Mouse (Mus musculus) cerebellum, adult 9-10 months (tissue): ENCODE measurements around the gene Ina.
A peak's percentile ranks its signal among the peaks of the same experiment; 100 is the strongest.
"Not testable (repeated sequence)": the region's sequence is repeated elsewhere in the genome, so short reads cannot be mapped to it uniquely, and the experiment has no call there.

Experiments
- DNase-seq: peaks from one replicate; pipeline ENCODE4 v3.0.0; 2022

Ina gene

DNA sequence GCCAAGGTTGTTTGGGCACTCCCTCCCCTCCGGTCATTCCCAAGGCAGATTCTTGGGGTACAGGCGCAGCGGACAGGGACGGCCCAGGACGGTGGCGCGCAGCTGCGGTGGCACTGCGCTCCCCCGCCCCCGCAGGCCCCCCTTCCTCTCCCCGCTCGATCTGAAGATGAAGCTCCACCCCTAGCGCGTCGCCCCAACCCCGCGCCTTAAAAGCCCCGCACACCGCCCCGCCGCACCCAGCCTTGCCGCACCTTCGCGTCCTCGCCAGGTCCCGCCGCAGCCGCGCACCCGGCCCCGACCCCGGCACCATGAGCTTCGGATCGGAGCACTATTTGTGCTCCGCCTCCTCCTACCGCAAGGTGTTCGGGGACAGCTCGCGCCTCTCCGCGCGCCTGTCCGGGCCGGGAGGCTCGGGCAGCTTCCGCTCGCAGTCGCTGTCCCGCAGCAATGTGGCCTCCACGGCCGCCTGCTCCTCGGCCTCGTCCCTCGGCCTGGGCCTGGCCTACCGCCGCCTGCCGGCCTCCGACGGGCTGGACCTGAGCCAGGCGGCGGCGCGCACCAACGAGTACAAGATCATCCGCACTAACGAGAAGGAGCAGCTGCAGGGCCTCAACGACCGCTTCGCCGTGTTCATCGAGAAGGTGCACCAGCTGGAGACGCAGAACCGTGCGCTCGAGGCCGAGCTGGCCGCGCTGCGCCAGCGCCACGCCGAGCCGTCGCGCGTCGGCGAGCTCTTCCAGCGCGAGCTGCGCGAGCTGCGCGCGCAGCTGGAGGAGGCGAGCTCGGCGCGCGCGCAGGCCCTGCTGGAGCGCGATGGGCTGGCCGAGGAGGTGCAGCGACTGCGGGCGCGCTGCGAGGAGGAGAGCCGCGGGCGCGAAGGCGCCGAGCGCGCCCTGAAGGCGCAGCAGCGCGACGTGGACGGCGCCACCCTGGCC, at the start of gene Ina, which contains the start of gene Nt5c2:
Gene Ina, plus strand, starts transcription at position 252 of the 935 bp plus-strand sequence.
Gene Nt5c2, minus strand, starts transcription at position 707 of the 935 bp plus-strand sequence.
- peak; percentile 84 for DNase-seq

DNA sequence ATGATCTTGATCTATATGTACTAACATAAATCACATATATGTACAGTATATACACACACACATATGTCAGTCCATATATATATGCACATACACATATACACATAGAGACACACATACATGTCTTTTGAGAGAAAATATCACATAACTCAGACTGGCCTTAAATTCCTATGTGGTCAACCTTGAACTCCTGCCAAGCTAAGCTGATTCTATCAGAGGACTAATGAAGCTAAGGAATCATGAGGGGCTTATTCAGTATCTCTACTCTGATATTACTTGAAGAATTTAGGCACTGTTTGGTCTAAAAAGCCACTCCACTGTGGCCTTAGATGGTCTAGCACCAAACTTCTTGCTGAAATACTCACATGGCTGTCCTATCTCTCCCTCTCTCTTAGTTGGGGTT, 49.0 kb upstream of the Ina start:
- no peak for DNase-seq

DNA sequence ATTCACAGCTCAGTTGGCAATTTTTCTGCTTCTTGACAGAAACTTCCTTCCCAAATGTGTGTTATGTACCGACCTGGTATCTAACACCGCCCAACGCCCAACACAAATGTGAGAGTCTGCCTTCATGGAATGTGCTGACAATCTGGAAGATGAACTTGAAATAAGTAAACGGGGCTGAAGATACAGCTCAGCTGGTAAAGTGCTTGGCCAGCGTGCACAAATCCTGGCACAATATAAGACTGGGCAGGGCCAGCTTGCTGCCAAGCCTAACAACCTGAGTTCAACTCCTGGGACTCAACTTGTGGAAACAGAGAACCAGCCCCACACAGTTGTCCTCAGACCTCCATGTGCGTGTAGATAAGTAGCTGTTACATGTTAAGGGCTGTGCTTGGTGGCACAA, 48.2 kb upstream of the Ina start:
- DNase-seq, result no peak

DNA sequence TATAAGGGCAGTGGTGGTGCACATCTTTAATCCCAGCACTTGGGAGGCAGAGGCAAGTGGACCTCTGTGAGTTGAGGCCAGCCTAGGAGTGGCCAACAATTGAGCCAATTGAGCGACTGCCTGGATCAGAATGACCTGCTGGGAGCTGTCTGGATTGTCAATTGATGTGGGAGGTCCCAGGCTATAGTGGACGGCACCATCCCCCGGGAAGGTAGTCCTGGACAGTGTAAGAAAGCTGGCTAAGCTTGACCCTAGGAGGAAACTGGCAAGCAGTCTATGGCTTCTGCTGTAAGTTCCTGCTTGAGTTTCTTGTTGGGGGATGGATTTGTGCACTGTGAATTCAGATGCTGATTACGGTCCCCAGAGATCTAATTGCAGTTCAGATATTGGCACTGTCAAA, 46.6 kb upstream of the Ina start:
- DNase-seq, result no peak

DNA sequence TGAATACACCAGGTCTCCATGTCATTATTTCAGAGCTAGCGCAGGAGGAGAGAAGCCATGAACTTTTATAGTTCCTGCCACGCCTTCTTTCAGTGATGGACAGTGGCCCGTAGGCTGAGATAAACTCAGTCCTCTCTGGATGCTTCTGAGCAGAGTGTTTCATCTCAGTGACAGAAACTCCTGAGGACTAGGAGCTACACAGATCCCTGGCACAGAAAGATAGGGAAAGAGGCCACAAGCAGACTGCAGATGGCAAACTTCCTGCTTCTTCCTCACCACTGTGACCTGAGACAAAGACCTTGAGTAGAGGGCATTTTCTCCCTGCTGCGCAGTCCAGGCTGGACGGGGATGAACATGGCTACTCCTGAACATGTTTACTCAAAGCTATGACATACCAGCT, 45.7 kb upstream of the Ina start:
- no peak for DNase-seq

DNA sequence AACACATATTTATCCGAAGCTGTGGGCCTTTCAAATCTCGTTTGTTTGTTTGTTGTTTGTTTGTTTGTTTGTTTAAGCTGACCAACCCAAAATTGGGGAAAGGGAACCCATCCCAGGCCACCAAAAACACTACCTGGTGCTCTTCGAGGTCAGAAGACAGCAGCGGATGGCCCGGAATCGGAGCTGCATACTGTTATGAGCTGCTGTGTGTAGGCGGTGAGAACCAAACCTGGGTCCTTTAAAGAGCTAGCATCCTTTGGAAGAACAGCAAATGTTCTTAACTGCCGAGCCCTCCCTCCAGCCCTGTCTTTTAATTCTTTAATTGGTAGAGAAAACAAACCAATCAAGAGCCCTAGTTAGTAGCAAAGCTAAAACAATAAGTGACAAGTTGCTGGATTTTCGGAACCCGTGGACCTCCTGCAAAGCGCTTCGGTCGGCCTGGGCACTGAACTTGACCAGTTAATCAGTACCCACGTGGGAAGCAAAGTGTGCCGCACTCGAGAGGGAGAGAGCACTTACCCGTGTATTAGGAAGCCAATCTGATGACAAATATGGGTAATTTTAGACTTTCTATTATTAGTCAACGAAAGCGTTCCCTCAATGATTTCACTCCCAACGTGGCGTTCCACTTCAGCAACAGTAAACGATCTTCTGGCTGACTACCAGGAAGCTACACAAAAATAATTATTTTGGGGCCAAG, 45.1 kb upstream of the Ina start:
- DNase-seq, result no peak

DNA sequence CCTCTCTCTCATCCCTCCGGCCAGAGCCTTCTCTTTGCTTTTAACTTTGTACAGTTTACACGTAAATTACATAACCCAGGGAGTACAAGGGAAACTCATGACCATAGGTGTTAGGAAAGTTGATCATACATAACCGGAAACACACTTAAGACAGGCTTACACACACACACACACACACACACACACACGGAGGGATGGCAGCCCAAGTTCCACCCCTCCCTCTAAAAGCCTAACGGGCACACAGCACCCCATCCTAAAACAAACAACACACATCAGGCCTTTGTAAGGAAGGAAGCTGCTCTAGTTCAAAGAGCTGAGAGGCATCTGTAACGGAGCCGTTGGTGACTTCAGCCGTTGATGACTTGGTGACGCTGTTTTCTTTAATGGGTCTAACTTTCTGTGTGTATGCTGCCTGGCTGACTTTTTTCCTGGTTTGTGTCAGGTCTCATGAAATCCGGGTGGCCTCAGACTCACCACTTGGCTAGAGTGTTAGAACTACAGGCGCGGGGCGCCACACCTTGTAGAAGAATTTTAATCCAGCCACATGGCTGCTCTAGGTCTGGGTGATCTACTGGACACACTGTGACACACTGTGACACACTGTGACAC, 44.3 kb upstream of the Ina start:
- no peak for DNase-seq

DNA sequence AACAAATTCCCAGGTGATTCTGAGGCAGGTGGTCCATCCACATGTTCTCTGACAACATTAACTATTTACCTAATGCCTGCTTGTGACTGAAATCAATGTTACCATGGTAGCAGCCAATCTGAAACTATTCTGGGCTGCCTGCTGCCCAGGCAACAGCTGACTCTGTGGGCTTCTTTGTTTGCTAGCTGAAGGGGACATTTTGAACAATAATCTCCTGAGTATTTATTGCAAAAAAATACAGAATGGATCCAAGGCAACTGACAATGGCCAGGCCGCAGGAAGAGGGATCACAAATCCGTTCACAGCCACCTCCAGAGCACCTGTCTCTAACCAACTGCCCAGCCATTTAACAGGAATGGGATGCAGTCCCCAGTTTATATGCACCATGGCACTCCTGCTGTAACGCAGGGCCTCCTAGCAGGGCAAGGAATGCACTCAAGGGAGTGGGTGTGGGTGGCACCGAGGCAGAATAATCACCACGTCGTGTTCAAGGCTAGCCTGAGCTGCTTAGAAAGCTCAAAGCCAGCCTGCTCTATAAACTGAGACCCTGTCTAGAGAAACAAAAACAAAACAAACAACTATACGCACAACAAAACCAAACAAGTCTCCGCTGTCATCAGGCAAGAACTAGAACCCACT, 43.3 kb upstream of the Ina start:
- DNase-seq, result no peak

DNA sequence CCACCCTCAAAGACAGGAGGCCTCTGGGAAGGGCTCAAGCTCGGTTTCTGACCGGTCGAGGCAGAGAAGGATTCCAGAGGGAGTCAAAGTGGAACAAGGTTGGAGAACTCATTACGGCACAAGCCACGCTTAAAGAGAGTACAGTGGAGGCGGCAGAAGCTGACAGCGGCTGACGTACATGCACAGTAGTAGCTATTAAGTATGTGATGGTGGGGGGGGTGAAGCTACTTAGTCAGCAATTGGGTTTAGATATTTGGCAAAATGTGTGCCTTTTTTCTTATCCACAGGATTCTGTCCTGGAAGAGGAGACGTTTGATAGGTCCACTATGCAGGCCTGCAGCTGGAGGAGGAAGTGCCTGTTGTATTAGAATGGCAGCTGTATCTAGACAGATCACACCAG, 42.8 kb upstream of the Ina start:
- DNase-seq, result no peak

DNA sequence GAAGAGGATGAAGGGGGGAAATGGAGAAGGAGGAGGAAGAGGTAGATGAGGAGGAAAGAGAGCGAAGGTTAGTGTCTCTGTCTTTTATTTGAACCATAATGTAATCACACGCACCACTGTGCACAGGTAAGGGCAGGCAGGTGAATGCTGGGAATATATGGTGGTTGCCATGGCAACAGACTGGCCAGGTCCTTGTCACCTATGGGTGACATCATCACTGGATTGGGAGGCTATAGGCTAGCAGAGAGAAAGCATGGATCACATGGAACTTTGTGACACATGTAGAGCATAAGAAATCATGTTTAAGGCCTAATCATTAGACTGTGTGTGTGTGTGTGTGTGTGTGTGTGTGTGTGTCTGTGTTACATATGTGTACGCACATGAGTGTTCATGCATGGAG, 42.3 kb upstream of the Ina start:
- no peak for DNase-seq

DNA sequence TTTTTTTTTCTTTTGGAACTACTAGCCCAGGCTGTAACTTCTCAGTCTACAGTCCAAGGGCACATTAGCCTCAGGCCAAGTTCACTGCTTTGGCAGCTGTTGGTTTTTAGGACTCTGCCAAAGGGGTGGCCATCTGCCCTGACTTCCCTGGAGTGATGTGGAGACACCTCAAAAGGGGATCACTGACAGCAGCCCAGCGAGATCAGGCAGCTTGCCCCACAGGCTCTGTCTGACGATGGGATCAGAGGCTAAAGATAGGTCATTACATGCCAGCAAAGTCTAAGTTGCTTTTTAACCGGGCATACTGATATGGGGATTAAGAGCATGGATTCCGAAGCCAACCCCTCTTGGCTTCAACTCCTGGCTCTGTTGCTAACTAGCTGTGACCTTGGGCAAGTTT, 38.9 kb upstream of the Ina start:
- DNase-seq, result no peak

DNA sequence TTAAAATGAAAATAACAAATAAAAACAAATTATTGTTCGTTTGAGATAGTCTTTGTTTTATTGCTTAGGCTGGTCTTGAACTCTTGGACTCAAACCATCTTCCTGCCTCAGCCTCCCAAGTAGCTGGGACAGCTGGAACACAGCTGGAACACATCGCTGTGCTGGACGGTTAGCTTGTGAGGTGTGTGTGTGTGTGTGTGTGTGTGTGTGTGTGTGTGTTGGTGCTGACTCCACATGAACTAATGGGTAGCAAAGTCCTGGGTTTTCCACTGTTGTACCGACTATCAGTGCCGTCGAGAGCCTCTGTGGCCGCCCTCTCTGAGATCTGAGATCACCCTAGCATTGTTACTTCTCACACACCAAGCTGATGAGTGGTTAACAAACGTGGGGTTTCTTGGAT, 38.5 kb upstream of the Ina start:
- DNase-seq, result no peak

DNA sequence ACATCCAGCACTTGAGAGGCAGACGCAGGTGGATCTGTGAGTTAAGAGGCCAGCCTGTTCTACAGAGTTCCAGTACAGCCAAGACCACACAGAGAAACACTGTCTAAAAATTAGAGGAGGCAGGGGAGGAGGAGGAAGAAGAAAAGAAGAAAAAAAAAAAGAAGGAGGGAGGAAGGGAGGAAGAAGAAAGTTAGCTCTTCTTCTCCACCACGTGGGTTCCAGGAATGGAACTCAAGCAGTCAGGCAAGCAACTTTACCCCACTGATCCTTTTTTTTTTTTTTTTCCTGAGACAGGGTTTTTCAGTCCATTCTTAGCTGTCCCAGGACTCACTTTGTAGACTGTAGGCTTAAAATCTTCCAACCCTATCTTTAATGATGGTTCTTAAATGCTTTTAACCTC, 37.8 kb upstream of the Ina start:
- DNase-seq, result no peak

DNA sequence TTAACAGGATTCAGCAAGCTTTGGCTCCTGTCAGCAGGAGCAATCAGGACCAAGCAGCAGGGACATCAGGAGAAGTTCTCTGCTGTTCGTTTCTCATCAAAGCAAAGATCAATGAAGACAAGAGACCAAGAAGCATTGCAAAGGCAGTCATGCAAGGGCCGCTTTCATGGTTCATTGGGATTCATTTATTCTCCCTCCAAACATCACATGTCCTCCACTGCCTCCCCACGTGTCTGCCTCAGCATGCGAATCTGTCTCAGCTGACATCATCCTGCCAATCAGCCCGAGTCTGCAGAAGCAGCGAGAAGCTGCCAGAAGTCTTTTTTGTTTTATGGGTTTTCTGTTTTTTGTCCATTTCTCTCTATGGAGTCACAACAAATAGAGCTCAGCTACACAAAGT, 37.0 kb upstream of the Ina start:
- no peak for DNase-seq

DNA sequence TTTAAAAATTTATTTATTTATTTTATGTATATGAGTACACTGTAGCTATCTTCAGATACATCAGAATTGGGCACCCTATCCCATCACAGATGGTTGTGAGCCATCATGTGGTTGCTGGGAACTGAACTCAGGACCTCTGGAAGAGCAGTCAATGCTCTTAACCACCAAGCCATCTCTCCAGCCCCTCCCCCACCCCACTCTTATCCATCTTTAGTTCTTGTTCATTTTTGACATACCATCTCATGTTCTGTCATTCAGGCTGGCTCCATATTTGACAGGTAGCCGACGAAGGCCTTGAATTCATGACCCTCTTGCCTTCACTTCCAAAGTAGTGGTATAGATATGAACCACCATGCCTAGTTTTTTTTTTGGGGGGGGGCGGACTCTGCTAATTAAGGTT, 36.4 kb upstream of the Ina start:
- DNase-seq, result not testable (repeated sequence)

DNA sequence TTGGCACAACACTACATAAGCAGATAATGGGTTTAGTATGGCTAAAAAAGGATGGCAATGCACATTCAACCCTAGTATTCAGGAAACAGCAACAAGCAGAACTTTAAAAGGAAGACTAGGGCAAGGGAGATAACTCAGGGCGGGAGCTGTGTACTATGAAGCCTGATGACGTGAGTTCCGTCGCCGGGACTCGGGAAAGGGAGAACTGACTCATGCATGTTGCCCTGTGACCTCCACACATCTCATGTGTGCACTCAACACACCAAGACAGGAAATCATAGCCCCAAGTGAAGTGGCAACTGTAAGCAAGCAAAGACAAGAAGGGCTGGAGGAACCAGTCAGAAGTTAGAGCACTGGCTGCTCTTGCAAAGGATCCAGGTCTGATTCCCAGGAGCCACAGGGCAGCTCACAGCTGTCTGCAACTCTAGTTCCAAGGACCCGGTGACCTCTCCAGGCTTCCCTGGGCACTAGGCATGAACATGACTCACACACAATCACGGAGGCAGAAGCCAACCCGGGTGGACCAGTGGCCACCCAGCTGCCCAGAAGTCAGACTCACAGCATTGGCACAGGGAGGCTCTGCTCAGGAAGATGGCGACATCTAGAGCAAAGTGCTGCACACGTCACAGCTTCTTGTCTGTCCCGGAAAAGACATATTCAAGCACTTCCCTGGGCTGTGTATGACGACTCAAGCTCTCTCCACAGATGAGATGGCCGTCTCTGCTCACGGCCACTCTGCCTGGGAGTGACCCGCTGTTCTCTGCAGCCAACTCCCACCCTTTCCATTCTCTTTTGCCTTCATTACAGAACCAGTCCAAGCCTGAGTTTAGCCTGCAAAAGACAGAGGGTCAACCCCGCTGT, 35.3 kb upstream of the Ina start:
- DNase-seq, result no peak

DNA sequence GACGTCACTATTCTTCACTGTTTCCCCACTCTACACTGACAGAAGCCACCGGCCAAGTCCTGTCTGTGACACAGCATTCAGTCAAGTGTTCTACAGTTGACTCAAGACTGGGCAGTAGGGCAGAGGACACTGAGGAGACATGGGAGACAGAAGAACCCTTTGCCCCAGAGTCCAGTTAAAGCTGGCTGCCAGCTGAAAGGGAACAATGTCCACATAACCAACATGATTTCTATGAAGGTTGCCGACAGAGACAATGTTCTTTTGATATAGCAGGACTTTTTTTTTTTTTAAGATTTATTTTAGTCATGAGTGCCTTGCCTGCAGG, 34.8 kb upstream of the Ina start:
- DNase-seq, result no peak

DNA sequence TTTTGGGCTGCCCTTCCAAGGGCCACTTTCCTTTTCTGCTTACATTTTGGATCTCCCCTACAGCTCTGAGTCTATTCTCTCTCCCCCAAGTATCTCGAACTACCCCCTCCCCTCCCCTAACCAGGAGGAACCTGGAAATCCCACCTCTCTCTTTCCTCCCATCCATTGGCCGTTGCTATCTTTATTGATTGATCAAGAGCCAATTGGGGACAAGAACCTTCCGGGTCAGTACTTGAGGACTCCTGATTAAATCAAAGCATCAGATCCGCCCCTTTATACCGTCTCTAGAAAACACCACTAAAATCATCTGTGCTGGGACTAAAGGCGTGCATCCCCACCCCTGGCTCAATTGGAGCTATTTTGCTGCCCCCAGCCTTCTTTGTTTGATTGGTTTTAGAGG, 33.0 kb upstream of the Ina start:
- no peak for DNase-seq

DNA sequence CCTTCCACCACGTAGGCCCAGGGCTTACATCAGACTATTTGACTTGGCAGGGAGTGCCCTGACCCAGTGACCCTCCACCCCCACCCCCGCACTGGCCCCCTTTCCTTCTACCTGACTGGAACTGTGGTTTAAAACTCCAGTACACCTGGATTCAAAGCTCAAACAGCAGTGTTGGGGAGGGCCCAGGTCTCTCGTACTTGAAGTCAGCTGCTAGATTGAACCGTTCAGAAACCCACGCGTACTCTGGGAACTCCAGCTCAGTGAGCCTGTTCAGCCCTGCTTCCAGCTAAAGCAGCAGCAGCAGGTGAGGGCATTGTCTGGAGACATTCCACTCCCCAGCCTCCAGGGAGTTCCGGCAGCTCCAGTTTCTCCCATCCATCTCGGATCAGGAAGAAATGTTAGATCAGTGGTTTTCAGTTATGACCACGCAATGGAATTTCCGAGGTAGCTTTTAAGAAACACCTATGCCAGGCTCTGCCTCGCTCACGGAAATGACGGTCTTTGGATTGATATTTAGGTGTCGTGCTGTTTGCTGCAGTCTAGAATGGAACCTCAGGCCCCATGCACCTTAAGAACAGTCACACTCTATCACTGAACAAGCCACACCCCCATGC, 31.0 kb upstream of the Ina start:
- no peak for DNase-seq

DNA sequence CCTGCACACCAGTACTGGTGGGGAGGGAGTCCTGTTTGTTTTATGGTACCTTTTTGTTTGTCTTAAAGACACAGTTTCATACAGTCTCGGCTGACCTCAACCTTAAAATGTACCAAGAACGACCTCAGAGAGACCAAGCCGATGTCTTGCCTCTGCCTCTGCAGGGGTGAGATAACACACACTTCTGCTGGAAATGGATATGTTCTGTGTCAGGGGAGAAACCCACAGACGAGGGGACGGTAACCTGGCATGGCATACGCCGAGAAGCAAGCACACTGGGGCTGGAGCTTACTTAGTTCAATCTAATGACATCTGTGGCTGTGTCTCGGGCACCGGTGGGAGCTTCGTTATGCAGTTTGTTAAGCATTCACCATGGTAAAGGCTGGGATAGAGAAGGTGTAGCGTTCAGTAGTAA, 30.5 kb upstream of the Ina start:
- DNase-seq, result no peak

DNA sequence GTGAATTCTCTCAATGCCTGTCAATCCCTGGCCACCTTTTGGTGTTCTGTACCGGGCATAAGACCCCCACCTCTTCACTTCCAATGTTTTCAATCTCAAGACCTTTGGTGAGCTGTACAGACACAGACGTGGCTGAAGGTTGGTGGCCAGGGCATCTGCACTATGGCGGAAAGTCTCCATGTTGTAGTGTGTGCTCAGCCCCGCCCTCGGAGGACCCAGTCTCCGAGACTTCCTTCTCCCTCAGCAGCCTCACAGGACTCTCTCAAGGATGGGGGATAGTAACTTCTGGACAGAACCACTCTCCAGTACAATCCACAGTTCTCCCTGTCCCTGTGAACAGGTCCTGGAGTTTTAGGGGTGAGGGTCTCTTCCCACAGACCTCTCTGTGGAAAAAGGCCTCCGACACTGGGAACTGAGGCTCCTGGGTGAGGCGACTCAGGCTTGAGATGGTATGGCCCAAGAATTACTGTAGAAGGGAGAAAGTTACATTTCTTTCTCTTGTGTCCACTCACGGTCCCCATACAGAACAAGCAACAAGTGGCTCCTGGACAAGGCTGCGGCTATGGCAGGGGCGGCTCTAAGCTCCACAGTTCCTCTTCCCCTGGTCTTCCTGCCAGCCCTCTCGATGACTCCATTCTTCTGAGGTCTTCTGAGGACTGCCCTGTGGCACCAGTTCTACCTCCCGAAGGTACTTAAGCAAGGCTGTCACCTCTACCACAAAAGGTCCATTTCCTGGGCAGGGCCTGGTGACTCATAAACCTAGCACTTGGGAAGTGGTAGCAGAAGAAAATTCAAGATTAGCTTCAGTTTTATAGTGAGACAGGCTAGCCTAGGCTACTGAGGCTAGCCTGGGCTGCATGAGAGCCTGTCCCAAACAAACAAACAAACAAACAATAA, 29.5 kb upstream of the Ina start:
- DNase-seq, result no peak
